Mouse (Mus musculus): ENCODE results near the gene B4galt3. TPM values are rescaled to one million over a fixed set of nuclear protein-coding genes. Genes with fewer than 3 reads are reported as not detected.

Gene B4galt3
- total RNA-seq (2023), result 66.1 TPM

GRCm38 (mm10) chr1:171269848-171270572 lies at the start of gene B4galt3:
TSS of gene B4galt3 (plus strand) at chr1:171270328.

GRCm38 (mm10) chr1:171222238-171223155 lies 47.6 kb upstream of the B4galt3 start, which contains the start of gene Tomm40l:
TSS of gene Tomm40l (minus strand) at chr1:171222514.

DNA sequence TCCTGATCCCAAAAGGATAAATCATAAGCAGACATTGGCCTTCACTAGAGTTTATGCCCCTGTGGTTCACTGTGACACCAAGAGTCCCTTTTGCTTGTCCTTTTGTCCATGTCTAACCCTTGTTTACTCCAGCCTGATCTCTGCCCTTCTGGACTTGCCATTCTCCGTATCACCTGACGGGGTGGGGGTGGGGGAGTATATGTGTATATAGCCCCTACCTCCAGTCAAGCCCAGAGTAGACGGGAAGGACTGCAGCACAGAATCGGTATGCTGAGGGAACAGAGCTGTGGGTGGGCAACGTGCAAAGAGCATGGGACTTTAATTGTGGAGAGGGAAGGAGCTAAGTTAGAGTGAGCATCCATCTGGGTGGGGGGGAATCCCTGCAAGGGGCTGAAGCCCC lies 45.3 kb upstream of the B4galt3 start, which contains the start of gene Apoa2:
Gene Apoa2, plus strand, starts transcription at position 198 of the 400 bp plus-strand sequence.

GRCm38 (mm10) chr1:171234126-171234525 lies 36.0 kb upstream of the B4galt3 start, which contains the start of gene Fcer1g:
TSS of gene Fcer1g (minus strand) at chr1:171234365.

DNA sequence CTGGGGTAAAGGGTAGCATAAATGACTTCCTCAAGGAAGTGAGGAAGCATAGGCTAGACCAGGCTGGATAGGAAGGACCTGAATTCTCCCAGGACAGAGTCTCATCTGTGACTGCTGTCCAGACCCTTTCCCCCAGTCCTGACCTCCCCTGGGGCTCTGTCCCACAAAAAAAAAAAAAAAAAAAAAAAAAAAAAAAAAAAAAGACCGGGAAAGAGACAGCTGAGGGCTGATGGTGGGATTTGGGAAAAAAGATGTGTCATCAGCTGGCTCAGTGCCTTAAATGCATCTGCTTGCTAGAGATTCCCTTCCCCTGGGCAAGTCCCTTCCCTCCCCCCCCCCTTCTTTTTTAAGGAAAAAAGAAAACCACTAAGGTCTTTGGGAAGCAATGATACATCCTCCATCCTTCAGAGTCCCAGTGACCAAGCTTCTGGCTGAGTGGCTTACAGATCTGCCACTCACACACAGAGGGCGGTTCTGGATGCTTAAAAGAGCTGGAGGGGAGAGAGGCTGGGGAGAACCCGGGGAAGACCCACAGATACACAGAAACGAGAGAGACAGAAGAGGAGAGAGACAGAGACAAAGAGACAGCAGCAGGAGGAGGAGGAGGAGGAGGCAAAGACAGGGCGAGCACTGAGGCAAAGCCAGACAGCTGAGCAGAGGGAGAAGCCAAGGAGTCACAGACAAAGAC lies 20.1 kb upstream of the B4galt3 start, which contains the start of gene Adamts4:
Gene Adamts4, plus strand, starts transcription at position 509 of the 688 bp plus-strand sequence.

GRCm38 (mm10) chr1:171250680-171251593 lies 19.2 kb upstream of the B4galt3 start, which contains the start of gene Ndufs2:
TSS of gene Ndufs2 (minus strand) at chr1:171251388.

GRCm38 (mm10) chr1:171280916-171281527 lies 10.9 kb downstream of the B4galt3 start, which contains the start of gene Ppox:
TSS of gene Ppox (minus strand) at chr1:171281186.

DNA sequence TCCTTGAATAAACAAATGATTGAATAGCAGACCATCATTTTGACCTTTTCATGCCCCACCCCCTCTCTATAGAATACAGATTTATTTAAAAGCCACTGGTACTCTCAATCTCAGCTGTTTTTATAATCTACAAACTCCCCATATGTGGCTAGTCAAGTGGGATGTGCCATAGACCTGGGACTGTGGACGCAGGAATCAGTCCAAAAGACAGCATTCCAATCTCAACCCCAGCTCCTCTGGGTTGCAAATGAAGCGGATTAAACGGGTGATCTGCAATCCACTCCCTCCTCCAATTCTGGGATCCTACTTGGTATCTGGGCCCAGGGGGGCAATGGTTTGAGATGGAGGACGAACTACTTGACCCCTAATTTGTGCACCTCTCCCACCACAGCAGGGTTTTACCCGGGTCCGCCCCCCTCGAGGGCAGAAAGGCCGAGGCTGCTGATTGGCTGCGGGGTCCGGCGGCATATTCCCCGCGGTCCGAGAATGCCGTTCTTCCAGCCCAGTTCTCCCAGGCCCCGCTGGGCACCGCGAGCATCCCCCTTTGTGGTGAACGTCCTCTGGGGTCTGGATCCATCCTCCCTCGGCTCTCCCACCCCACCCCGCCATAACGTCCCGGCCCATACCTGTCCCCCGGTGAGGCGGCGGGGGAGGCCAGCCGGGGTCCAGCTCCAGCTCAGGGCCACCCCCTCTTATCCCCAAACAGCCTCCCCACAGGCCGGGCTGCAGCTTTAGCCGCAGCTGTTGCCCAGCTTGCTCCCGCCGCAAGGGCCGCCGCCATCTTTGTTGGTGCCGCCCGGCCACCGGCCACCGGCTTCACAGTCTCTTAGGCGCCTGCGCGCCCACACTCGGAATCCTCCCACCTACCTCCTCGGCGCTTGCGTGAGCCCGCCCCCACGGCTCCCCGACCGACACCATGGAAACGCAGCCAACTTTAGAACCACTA lies 17.3 kb downstream of the B4galt3 start, which contains the start of gene Usp21:
Gene Usp21, minus strand, starts transcription at position 856 of the 946 bp plus-strand sequence.

GRCm38 (mm10) chr1:171294298-171295062 lies 24.4 kb downstream of the B4galt3 start, which contains the start of gene Ufc1:
TSS of gene Ufc1 (minus strand) at chr1:171295024.

Other genes with a start within 250 kb of the B4galt3 start
- 3.4 TPM for gene Fcgr3, start 205.4 kb upstream of the B4galt3 start, total RNA-seq (2023)
- gene Cfap126, start 156.4 kb upstream of the B4galt3 start, total RNA-seq (2023), result not detected
- 109 TPM for gene Sdhc, start 119.7 kb upstream of the B4galt3 start, total RNA-seq (2023)
- not detected for gene Mpz, start 119.6 kb upstream of the B4galt3 start, total RNA-seq (2023)
- not detected for gene Pcp4l1, start 74.1 kb upstream of the B4galt3 start, total RNA-seq (2023)
- not detected for gene Nr1i3, start 56.4 kb upstream of the B4galt3 start, total RNA-seq (2023)
- 16.1 TPM for gene Tomm40l, start 47.8 kb upstream of the B4galt3 start, total RNA-seq (2023)
- gene Apoa2, start 45.3 kb upstream of the B4galt3 start, total RNA-seq (2023), result not detected
- gene Fcer1g, start 36.0 kb upstream of the B4galt3 start, total RNA-seq (2023), result 13.4 TPM
- not detected for gene Adamts4, start 19.9 kb upstream of the B4galt3 start, total RNA-seq (2023)
- 122 TPM for gene Ndufs2, start 18.9 kb upstream of the B4galt3 start, total RNA-seq (2023)
- 49.0 TPM for gene Ppox, start 10.9 kb downstream of the B4galt3 start, total RNA-seq (2023)
- 45.6 TPM for gene Usp21, start 17.7 kb downstream of the B4galt3 start, total RNA-seq (2023)
- gene Ufc1, start 24.7 kb downstream of the B4galt3 start, total RNA-seq (2023), result 52.8 TPM
- 24.5 TPM for gene Dedd, start 58.8 kb downstream of the B4galt3 start, total RNA-seq (2023)
- 28.0 TPM for gene Nit1, start 75.3 kb downstream of the B4galt3 start, total RNA-seq (2023)
- gene Pfdn2, start 75.3 kb downstream of the B4galt3 start, total RNA-seq (2023), result 79.6 TPM
- 1.3 TPM for gene Klhdc9, start 90.5 kb downstream of the B4galt3 start, total RNA-seq (2023)
- gene Nectin4, start 99.8 kb downstream of the B4galt3 start, total RNA-seq (2023), result 0.24 TPM
- gene Arhgap30, start 118.6 kb downstream of the B4galt3 start, total RNA-seq (2023), result 203 TPM
- 102 TPM for gene Usf1, start 141.0 kb downstream of the B4galt3 start, total RNA-seq (2023)
- 5.8 TPM for gene Tstd1, start 148.5 kb downstream of the B4galt3 start, total RNA-seq (2023)
- 0.46 TPM for gene F11r, start 167.2 kb downstream of the B4galt3 start, total RNA-seq (2023)
- gene Alyref2, start 233.2 kb downstream of the B4galt3 start, total RNA-seq (2023), result 4.2 TPM

All from CD8-positive naive resting alpha-beta T cell, adult 57 days (primary cell).